In the genomic region with DNA sequence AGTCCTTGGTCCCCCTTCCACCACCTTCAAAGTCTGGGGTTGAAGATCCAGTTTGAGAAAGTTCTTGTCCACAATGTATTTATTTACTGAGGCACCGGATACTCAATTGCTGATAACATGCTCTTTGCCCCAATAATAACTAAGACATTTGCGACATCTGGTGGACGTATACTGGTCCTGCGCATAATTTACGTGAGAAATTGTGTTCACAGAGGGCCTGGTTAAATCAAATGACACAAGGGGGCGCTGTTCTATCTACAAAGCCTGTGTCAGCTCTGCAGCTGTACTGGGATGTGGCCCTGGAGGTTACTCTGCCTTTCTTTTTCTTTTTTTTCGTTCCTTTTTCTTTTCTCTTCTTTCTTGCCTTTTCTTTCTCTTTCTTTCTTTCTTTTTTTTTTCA, we compare ENCODE assay signal across 8 mouse cellular contexts. TPM values are rescaled to one million over a fixed set of nuclear protein-coding genes. Genes with fewer than 3 reads are reported as not detected.
A peak's percentile ranks its signal among the peaks of the same experiment; 100 is the strongest.
DNase-seq lines count a peak whose midpoint lies in the region; ATAC-seq lines count a peak whose summit lies in the region.

No protein-coding gene starts in this region.

- peaks cover 13% of the 10 kb centered on the region for H3K4me1 ChIP-seq in midbrain, embryonic 10.5 days
- peaks cover 9% of the 10 kb centered on the region; the same call in 1 of the 2 replicates for H3K4me1 ChIP-seq in midbrain, embryonic 15.5 days

- H3K4me3 ChIP-seq in midbrain, embryonic 10.5 days = no peak overlapping the region
- H3K4me3 ChIP-seq in midbrain, embryonic 15.5 days = no peak overlapping the region

- WGBS in midbrain, embryonic 10.5 days = 11% methylated on average over 7 of the region's 7 CpGs
- 7% methylated on average over 7 of the region's 7 CpGs for WGBS in midbrain, embryonic 15.5 days

- no peak overlapping the region for H3K4me2 ChIP-seq in midbrain, embryonic 15.5 days

- no peaks in the 10 kb centered on the region for H3K36me3 ChIP-seq in midbrain, embryonic 10.5 days
- H3K36me3 ChIP-seq in midbrain, embryonic 15.5 days (replicated peaks) = no peaks in the 10 kb centered on the region

- H3K9ac ChIP-seq in midbrain, embryonic 15.5 days = no peak overlapping the region

- no peaks in the 10 kb centered on the region for H3K9me3 ChIP-seq in midbrain, embryonic 10.5 days (replicated peaks)
- H3K9me3 ChIP-seq in midbrain, embryonic 15.5 days = no peaks in the 10 kb centered on the region

- intact Hi-C loops in left cerebral cortex, postnatal 25 days (cut with DNase I) = loop anchor here (1.0 to 2.0 kb wide), 2 partner anchors 178 to 362 kb away; no protein-coding TSS in a partner anchor

- ATAC-seq in midbrain, embryonic 15.5 days (replicated peaks) = no peak; the same call in 1 of the 2 replicates
- ATAC-seq in inflammation-experienced regulatory T-cells, adult 6 months = peak; percentile 71

- DNase-seq in midbrain, embryonic 10.5 days (ENCODE audit: low spot score) = peak; percentile 73
- DNase-seq in cerebellum, adult 8-10 months = peak; percentile 37
- peak; percentile 62 to 94 for DNase-seq in frontal cortex, adult 2 months (ENCODE audit: extremely low spot score in 1 of 2, low spot score in 1 of 2)
- DNase-seq in left cerebral cortex, postnatal 25 days (ENCODE audit: low spot score in 2 of 2) = peak; percentile 77 to 86
- DNase-seq in monocyte, adult 2 months (ENCODE audit: low read depth in 1 of 2, low spot score in 2 of 2) = peak; percentile 16 to 42
- peak; percentile 67 to 75 for DNase-seq in spleen, postnatal 4 days (ENCODE audit: low spot score in 2 of 2)

- H3K27me3 ChIP-seq in midbrain, embryonic 10.5 days (ENCODE audit: low read depth, poor library complexity, severe bottlenecking) = no peaks in the 10 kb centered on the region; the same call in 1 of the 2 replicates
- H3K27me3 ChIP-seq in midbrain, embryonic 15.5 days (replicated peaks) = 0 out of 2 replicates have a peak, but pooled peaks cover 4% of the 10 kb centered on the region

- no peak overlapping the region for H3K27ac ChIP-seq in midbrain, embryonic 10.5 days (replicated peaks)
- H3K27ac ChIP-seq in midbrain, embryonic 15.5 days = no peak overlapping the region

RNA-seq across cellular contexts. Expression of a gene that starts 39.2 kb away (rescaled TPM):
- 46.2 and 55.8 TPM in 2 replicates for polyA plus RNA-seq in midbrain, embryonic 10.5 days (2016; fragmentation: Nextera tagmentation; extraction: Ambion mirVana)
- polyA plus RNA-seq in midbrain, embryonic 15.5 days (2015; fragmentation: Nextera tagmentation; extraction: Ambion mirVana) = 3.4 and 4.1 TPM in 2 replicates
- polyA plus RNA-seq in frontal cortex, adult 2 months (2012; rRNA removed) = 7.1 and 7.2 TPM in 2 replicates
- 10 to 100 TPM; 28.1 to 33.1 (median 30.8) TPM for polyA plus RNA-seq in inflammation-experienced regulatory T-cells, adult 6 months (2017; shearing (Covaris generic))
- total RNA-seq in left cerebral cortex, postnatal 25 days (2021) = under 1 TPM; 0.53 to 0.94 TPM

Comparison
In these comparisons a context has a peak if more than half of its experiments do, and no peak if none do; other contexts are left out.
1. DNase-seq: peak in every context shown above with its lines; median percentile 82 in left cerebral cortex, postnatal 25 days; 78 in frontal cortex, adult 2 months; 73 in midbrain, embryonic 10.5 days; 71 in spleen, postnatal 4 days; 37 in cerebellum, adult 8-10 months; 29 in monocyte, adult 2 months.